Mouse (Mus musculus) layer of hippocampus, postnatal 25 days (tissue): ENCODE measurements around the gene Bzw2. TPM values are rescaled to one million over a fixed set of nuclear protein-coding genes. Genes with fewer than 3 reads are reported as not detected.

ENCODE experiments used
- DNase-seq, 2 experiments: peaks; one replicate each; pipeline ENCODE4 v3.0.0; 2022; ENCODE audit warnings: mixed read lengths in 2 of 2, low spot score in 1 of 2; ENCODE audit errors: extremely low spot score in 1 of 2
- total RNA-seq, 2 experiments: library from RNA; stranded (reverse); gene quantifications; 2 replicates each; pipeline ENCODE4 v1.2.3; 2021

The Bzw2 gene
- total RNA-seq, 2 experiments from 2014 or later = 60.1 to 75.7 TPM

DNA sequence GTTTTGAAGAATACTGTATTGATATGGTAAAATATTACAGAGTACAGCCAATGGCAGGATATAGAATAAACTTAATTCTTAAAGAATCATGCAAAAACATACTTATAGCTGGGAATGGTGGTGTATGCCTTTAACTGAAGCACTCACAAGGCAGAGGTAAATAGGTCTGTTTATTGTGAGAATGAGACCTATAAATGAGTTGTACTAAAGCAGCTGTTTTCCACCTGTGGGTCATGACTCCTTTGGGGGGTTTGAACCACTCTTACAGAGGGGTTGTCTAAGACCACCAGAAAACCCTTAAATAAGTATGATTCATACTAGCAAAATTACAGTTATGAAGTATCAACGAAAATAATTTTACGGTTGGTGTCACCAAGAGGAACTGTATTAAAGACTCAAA is 72.5 kb downstream of the Bzw2 start:
- no peak for DNase-seq

DNA sequence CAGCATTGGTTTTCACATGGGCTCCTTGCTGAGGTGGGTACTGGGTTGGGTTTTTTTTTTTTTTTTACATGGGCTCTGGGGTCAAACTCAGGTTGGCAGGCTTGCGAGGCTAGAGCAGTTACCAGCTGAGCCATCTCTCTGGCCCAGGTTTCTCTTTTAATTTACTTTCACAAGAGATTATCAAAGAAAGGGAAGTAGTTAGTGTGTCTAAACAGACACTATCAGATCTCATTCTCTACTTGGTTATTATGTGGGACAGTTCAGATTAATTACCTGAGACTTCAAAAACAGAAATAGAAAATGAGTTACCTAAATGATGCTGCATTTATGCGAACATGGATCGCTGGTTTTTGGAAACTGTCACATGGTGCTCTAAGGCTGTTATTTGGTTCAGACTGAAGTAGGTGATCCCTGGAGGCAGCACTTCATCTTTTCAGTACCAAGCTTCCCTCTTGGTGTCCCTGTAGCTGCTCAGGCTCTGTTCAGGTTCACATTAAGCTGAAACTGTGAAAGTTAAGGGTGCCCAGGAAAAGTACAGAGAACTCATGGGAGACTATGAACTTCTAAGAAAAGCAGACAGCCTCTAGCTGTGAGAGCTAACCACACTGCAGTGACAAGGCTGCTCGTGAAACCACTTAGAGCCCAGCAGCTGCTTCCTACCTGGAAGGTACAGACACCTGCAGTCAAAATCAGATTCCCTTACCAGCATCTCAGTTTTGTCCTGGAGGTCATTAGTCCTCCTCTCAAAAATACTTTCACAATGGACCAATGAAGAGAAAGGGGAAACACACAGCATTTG is 79.6 kb downstream of the Bzw2 start:
- no peak for DNase-seq

DNA sequence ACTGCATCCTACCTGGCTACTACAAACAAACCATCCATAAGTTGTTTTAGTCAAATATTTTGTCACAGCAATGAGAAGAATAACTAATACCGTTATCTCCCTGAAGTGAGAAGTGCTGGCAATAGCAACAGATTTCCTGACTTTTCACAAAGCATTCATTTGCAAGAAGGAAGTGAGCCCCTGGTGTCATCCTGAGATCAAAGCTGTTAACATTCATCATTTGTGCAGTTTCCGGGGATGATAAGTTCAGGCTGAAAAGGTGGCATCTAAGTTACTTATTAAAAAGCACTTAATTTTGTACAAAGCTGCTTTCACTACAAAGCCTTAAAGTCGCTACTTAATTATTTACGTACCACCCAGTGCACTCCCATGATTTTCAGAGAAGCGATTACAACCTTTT is 85.0 kb downstream of the Bzw2 start:
- DNase-seq = no peak

DNA sequence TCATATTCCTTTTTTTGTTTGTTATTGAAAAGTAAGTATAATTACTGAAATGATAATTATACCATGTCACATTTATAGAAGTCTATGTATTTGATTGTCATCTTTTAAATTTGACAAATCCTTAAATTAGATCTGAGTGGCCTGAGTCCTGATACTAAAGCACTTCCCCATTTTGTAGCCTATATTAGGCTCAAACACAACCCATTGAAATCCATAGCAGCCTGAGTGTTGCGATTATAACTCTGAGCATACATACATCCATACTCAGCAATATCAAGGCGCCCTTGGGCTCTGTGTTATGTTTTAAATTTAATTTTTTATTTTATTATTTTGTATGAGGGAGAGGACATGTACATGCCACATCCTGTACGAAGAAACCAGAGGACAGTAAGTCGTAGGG is 87.6 kb downstream of the Bzw2 start:
- no peak for DNase-seq

- DNase-seq = no peak
Measured at GRCm38 (mm10) chr12:36067538-36067937, 90.3 kb downstream of the Bzw2 start.

- peak in 1 of 2 experiments; percentile 28 for DNase-seq
Measured at GRCm38 (mm10) chr12:36065911-36066310, 92.0 kb downstream of the Bzw2 start.

GRCm38 (mm10) chr12:36057699-36058098 is 100.2 kb downstream of the Bzw2 start:
- DNase-seq = no peak

- no peak for DNase-seq
Measured at GRCm38 (mm10) chr12:36050276-36050675, 107.6 kb downstream of the Bzw2 start.

DNA sequence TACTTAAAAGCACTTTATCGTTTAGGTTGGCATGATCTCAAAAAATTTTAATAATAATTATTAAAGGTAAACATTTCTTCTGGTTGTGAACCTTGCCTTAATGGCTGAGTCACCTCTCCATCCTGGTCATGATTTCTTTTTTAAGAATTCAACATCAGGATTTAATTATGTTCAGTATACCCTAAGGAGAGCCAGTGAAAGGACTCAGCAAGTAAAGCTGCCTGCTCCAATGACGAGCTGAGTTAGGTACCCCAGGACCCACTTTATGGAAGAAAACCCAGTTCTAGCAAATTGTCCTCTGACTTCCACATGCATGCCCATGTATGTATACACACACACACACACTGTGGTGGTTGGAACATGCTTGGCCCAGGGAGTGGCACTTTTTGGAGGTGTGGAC is 110.3 kb downstream of the Bzw2 start:
- DNase-seq = no peak

- no peak for DNase-seq
Measured at GRCm38 (mm10) chr12:36046196-36046595, 111.7 kb downstream of the Bzw2 start.

GRCm38 (mm10) chr12:36044691-36045090 is 113.2 kb downstream of the Bzw2 start:
- no peak for DNase-seq

DNA sequence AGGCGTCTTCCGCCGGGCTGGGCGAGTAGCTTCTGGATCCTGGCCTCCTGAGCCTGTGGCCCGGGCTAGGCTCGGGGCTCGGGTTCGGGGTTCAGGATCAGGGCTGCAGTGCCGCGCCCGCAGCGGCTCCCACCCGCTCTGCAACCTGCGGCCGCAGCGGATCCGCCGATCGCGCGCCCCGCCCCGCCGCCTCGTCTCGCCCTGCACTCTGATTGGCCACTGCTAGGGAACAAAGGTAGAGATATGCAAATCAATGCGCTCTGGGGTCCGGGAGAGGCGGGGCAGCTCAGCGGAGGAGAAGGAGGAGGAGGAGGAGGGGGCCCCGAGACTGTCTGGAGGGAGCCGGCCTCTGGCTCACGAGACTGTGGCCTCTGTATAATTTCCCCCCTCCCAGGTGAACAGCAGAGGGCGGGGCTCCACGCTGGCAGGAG is 115.5 kb downstream of the Bzw2 start, which contains the start of gene Tspan13:
Gene Tspan13 (minus strand): TSS at position 153 of the 431 bp plus-strand sequence.
- peak; percentile 76 to 82 for DNase-seq

Other genes with a start within 250 kb of the Bzw2 start
- gene Agr3, start 232.5 kb downstream of the Bzw2 start, total RNA-seq = not detected
- not detected for gene Agr2, start 165.2 kb downstream of the Bzw2 start, total RNA-seq
- 100 to 1,000 TPM; 286 to 292 TPM for gene Tspan13, start 115.6 kb downstream of the Bzw2 start, total RNA-seq
- 10 to 100 TPM; 54.8 to 55.7 TPM for gene Ankmy2, start 966 bp downstream of the Bzw2 start, total RNA-seq
- not detected for gene Lrrc72, start 95.3 kb upstream of the Bzw2 start, total RNA-seq
- 1 to 10 TPM; 3.4 to 3.5 TPM for gene Sostdc1, start 156.1 kb upstream of the Bzw2 start, total RNA-seq
- 10 to 100 TPM; 11.7 to 13.8 TPM for gene Ispd, start 223.4 kb upstream of the Bzw2 start, total RNA-seq
- 1 to 10 TPM; 2.4 TPM for gene D630036H23Rik, start 224.1 kb upstream of the Bzw2 start, total RNA-seq